Mouse (Mus musculus) c-Kit-positive CD71-positive TER-119-positive erythroid progenitor cells, embryonic 14.5 days (primary cell): Measurements from ENCODE around the gene Bfsp1.

Source experiments
- DNase-seq: peaks from one replicate; pipeline ENCODE4 v3.0.0-alpha.2; 2013; ENCODE audit warnings: low spot score

Gene Bfsp1

DNA sequence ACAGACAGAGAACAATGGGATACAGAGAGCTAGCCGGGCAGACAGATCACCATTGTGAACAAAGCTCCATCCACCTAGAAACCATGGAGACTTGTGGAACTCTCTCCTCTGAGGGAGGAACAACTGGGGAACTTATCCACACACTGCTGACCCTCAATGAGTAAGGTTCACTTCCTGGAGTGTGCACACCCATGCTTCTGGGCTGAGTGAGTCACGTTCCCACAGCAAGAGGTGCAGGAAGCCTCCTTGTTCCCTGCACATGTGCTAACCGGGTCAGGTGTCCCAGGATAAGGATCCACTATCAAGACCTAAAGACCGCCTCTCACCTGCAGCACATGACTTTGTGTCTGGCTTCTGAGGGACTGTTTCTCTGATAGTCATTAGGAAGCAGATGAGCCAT lies 9.5 kb downstream of the Bfsp1 start:
- no peak for DNase-seq

DNA sequence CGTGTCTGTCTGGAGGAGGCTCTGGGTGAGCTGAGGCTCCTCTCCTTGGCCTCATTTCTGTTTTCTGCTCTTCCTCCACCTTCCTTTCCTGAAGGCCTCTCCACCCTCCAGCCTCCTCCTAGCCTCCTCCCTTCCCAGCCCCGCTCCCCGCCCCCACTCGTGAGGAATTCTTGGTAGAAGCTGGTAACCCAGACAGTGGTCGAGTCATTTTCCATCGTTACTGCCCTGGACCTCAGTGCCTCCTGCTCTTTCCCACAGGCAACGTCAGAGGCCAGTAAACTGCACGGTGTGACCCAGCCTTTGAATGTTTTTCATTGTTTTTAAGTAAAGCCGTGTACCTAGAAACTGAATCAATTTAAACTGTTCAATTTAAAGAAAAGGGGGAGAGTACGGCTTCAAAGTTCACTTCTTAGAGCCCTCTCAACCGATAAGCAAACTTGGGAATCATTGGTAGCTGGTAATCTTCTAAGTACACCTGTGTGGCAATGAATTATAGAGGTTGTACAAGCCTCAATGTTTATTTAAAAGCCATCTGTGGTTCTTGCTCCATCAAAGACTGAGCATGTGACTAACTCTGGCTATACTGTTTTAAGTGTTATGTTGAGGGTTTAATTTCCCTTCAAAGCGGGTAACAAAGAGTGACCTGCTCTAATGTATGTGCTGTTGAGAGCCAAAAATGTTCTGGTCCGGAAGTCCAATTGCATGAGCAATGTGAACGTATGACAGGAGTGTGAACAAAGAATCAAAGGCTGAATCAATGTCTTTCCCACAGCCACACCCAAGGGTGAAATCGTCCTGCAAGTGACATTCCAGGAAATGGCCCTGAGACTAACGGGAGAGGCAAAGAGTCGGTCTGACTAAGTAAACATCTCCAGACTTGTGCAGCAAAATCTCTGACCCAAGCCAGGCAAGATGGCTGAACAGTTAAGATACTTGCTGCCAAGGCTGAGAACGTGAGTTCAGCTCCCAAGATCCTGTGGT lies 10.4 kb downstream of the Bfsp1 start:
- DNase-seq = no peak

DNA sequence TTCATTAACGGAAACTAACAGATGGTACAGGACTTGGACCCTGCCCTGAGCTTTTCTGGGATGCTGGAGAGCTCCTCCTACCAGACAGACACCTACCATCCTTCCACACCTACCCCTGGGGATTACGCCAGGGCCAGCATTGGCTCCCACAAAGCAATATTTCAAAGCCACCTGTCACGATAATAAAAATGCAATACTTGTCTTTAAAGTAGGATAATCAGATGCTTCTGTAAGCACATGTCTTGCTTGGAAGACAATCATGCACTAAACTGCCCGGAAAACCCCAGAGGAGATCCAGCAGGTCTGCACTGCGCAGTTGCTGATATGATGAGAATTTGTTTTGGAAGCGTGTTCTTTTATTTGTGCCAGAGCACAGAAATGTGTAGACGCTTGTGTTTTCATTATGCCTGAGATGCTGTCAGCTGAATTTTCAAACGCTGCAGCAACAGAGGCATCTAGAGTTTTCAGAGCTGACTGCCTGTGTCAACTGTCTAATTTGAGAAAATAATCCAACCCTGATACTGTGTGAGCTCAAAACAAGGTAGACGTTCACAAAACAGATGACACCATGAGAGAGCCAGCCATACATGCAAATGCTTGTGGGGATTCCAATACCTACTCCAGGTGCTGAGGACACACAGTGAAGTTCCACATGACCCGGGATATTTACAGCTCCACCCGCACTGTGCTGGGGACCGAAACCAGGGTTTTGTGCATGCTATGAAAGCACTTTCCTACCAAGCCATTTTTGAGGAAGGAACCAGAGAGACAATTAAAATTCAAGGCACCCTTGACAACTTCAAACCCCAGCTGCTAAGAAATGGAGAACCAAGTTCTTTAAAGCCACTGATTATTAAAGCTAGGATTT lies 11.4 kb downstream of the Bfsp1 start:
- no peak for DNase-seq

DNA sequence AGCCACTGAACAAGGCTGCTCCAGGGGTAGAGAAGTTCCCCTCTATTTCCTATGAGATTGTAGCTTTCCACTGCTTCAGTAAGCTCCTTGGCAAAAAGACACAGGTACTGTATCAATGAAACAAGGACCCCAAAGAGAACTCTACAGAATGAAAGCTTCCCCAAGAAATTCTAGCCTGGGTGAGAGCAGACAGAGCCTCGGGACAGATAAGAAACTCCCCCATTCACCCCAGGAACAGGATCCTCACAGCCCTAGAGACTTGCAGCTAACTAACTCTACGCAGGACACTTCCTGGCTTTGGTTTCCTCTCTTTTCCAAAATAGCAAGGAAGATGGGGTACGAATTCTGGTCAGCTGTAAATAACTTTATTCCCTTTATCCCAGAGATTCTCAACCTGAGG lies 15.7 kb downstream of the Bfsp1 start:
- DNase-seq = no peak

- DNase-seq = no peak
These were observed 16.2 kb downstream of the Bfsp1 start for GRCm38 (mm10) chr2:143846799-143847198.

DNA sequence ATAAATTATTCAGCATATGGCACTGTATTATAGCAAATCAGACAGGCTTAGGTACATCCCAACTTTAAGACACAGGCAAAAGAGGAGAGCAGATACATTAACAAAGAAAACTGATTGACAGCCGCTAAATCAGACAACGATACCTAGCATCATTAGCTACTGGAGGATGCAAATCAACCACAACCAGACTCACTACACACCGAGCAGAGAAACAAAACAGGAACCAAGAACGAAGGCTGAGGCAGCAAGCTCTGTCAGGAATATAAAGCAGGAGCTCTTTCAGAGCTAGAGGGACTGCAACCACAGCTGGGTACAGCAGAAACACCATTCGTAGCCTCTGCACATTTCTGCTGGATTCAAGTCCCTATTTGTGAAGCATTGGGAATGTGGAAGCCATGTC lies 18.2 kb downstream of the Bfsp1 start:
- no peak for DNase-seq

- DNase-seq = no peak
These were observed 21.4 kb downstream of the Bfsp1 start for GRCm38 (mm10) chr2:143841536-143841935.

DNA sequence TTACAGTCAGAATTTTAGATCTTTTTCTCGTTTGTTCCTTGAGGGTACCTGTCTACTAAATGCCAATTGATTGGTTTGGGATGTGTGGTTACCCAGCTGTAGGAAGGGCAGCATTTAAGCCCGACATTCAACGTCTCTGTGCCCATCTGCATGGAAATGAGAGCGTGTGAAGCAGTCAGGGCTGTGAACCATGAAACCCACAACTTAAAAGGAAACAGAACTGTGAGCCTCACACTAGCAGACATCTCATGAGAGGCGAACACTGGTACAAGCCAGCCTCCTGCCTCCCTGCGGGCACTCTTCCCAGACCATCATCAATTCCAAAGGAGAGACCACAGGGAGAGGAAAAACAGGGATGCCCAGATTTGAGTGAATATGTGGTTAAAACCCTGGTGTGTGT lies 22.1 kb downstream of the Bfsp1 start:
- DNase-seq = no peak

GRCm38 (mm10) chr2:143839458-143839857 lies 23.5 kb downstream of the Bfsp1 start:
- DNase-seq = no peak

DNA sequence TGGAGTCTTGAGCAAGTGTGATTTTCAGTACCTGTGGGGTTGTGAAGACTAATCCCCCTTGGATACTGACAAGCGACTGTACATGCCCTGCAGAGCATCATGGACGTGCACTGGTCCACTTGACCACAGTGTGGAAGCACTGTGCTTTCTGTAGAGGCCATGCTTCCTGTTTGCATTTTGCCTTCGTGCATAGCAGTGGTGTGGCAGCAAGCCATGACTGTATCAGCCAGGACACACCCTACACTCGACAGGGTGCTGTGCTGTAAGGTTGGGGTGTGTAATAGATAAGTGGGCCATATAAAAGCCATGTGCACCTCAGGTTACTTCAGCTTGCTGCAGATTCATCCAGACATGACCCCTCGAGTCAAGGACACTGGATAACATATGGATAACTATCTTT lies 24.3 kb downstream of the Bfsp1 start:
- DNase-seq = peak; percentile 21

DNA sequence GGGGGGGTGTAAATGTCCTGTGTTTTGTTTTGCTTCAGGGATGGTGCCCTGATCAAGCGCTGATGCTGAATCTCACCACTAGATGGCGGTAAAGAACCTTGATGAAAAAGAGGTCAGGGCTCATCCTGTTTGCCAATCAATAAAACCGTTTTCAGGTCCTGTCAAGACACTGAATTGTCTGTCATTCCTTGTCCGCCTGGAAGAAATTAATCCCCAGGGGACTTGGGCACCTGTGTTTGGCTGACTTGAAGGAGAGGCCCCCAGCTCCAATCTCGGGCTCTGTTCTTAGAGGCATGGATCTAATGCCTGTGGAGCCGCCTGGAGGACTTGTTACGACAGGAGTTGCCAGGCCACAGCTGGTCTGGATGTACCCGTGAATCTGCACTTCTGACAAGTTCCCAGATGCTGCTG lies 25.7 kb downstream of the Bfsp1 start:
- peak; percentile 70 for DNase-seq

GRCm38 (mm10) chr2:143835820-143836219 lies 27.2 kb downstream of the Bfsp1 start:
- no peak for DNase-seq

DNA sequence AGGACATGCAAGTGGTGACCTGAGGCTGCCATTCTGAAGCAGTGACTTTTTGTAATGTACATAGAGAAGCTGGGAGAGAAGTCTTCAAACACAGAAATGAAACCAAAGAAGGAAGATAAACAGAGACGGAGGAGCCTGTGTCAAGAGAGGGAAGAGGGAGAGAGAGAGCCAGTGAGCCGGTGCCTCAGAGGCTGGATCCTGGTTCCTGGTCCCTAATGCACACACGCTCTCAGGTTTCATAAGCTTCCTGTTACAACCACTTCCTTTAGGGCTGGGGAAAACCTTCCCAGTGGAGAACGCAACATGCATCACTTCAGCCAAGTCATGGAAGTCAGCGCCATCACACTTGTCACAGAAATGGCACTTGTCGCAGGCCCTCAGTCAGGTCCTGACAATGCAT lies 28.9 kb downstream of the Bfsp1 start:
- DNase-seq = no peak

DNA sequence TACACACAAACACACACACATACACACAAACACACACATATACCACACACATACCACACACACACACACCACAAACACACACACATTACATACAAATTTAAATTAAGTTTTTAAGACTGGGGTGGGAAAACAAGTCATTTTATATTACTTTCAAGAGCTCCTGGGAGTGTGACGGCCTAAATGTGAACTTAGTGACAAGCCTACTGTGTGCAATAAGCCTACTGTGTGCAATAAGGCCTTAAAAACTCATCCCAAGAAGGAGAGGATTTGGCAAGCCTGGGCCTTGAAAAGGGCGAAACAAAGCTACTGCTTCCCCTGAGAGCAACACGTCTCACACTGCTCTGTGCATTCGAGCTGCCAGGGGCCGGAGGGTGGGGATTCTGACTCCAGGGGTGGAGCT lies 30.3 kb downstream of the Bfsp1 start:
- DNase-seq = no peak

GRCm38 (mm10) chr2:143831645-143832044 lies 31.3 kb downstream of the Bfsp1 start:
- DNase-seq = no peak

DNA sequence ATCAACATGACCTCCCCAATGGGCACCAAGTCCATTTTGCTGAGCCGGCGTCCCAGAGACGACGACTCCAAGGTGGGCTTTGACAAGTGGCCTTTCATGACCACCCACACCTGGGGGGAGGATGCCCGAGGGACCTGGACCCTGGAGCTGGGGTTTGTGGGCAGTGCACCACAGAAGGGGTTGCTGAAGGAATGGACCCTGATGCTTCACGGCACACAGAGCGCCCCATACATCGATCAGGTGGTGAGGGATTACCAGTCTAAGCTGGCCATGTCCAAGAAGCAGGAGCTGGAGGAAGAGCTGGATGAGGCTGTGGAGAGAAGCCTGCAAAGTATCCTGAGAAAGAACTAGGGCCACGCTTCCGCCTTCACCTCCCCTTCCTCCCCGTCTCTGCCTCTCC lies 49.5 kb downstream of the Bfsp1 start:
- no peak for DNase-seq

DNA sequence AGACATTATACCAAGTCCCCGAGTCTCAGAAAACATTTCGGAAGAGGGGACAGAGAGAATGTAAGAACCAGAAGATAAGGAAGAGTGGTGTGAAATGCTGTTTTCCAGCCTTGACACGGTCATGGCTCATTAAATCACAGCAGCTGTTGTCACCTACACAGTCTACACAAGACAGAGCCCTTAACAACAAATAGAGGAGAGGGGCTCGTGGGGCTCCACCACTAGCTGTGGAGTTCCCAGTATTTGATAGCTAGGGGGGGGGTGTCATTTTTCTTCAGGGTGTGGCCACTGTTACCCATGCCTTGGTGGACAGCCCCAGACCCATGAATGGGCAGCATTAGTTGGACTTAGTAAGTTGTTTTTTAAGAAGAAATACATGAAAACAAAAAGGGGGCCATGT lies 50.7 kb downstream of the Bfsp1 start:
- no peak for DNase-seq

GRCm38 (mm10) chr2:143808789-143809188 lies 54.2 kb downstream of the Bfsp1 start:
- no peak for DNase-seq

- DNase-seq = no peak
These were observed 55.9 kb downstream of the Bfsp1 start for GRCm38 (mm10) chr2:143806924-143807664.

DNA sequence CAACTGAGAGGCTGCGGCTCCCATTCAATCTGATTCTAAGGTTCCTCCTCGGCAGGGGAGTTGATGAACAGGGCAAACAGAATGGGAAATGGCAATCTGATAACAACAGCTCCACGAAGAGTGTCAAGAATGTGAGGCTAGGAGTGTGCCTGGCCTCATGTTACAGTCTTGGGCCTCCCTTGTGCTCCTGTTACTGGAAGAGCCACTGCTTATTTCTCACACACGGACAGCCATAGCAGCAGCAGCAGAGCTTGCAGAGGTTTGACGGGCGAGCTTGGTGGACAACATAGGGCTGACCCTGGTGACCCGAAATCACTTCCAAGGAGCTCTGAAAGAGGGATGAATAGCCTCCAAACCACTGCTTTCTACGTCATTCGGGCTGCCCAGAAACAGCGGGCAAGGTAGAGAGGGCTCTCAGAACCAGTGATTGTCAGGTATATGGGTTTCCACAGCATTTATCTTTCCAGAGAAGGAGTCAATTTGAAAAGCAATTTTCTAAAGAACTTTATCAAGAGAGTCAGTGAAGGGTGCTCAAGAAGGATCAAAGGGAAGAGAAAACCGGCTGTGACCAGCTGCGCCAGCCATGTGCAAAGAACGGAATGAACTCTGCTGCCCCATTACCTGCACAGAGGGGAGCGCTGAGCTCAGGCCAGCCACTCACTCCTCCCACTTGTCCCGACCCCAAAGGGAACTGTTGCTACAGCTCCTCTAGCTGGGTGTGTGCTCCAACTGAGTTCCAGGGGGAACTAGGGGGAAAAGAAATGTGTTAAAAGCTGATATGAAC lies 56.6 kb downstream of the Bfsp1 start:
- DNase-seq = no peak

- DNase-seq = no peak
These were observed 61.9 kb downstream of the Bfsp1 start for GRCm38 (mm10) chr2:143801097-143801496.
